Mouse (Mus musculus) hindbrain, postnatal 0 days (tissue): ENCODE measurements around the gene Lancl1. TPM values are rescaled to one million over a fixed set of nuclear protein-coding genes. Genes with fewer than 3 reads are reported as not detected.

ENCODE experiments used
- ATAC-seq: fragments of 200-750 bp; cut with Nextera tagmentation; 2 replicates; pipeline ENCODE4 v1.8.0; 2017; ENCODE audit warnings: mild to moderate bottlenecking, moderate TSS enrichment, moderate library complexity
- DNase-seq: peaks from one replicate; pipeline ENCODE4 v3.0.0-alpha.2; 2015; ENCODE audit warnings: low spot score
- H3K27ac ChIP-seq: fragments of 300-500 bp; sonication (generic); 2 replicates; pipeline ENCODE4 v1.5.1; 2014; ENCODE audit warnings: mild to moderate bottlenecking
- H3K27me3 ChIP-seq: fragments of 300-500 bp; sonication (generic); 2 replicates; pipeline ENCODE4 v1.6.1; 2014; ENCODE audit warnings: low read length, mixed read lengths; ENCODE audit not compliant: insufficient read depth
- H3K36me3 ChIP-seq: fragments of 300-500 bp; sonication (generic); 2 replicates; pipeline ENCODE4 v1.6.1; 2014; ENCODE audit warnings: low read length, mixed read lengths; ENCODE audit not compliant: insufficient read depth
- H3K4me1 ChIP-seq: fragments of 300-500 bp; sonication (generic); 2 replicates; pipeline ENCODE4 v1.6.1; 2014; ENCODE audit warnings: antibody characterized with exemption, low read length, mixed read lengths; ENCODE audit not compliant: insufficient read depth
- H3K4me2 ChIP-seq: fragments of 300-500 bp; sonication (generic); 2 replicates; pipeline ENCODE4 v1.6.1; 2014; ENCODE audit warnings: low read depth, mild to moderate bottlenecking, low read length, moderate library complexity, mixed read lengths
- H3K4me3 ChIP-seq: fragments of 300-500 bp; sonication (generic); 2 replicates; pipeline ENCODE4 v1.5.1; 2014; ENCODE audit warnings: low read length
- H3K9ac ChIP-seq: fragments of 300-500 bp; sonication (generic); replicated peaks from 2 replicates; pipeline ENCODE4 v1.6.1; 2014; ENCODE audit warnings: mild to moderate bottlenecking, low read length, moderate library complexity, mixed read lengths
- H3K9me3 ChIP-seq: fragments of 300-500 bp; sonication (generic); 2 replicates; pipeline ENCODE4 v1.6.1; 2016; ENCODE audit warnings: low read length, mixed read lengths
- CTCF ChIP-seq: IDR thresholded peaks from 2 replicates; pipeline ENCODE4 v1.5.1; 2016; ENCODE audit warnings: antibody characterized with exemption, control low read depth, low read depth
- WGBS: fragments of 180-500 bp; shearing (Covaris S2); extraction: QIAGEN DNeasy Blood & Tissue Kit; methylation state at CpG from one replicate; pipeline ENCODE4 v1.1.7; 2014; 5-methylcytosine and 5-hydroxymethylcytosine counted together
- polyA plus RNA-seq: library from polyadenylated mRNA; unstranded; fragments of >200 nt; fragmentation: Nextera tagmentation; extraction: Ambion mirVana; gene quantifications from 2 replicates; pipeline ENCODE4 v1.2.1, GENCODE M21; 2015
- total RNA-seq: library from RNA; depleted of rRNA; stranded (reverse); fragments of >200 nt; gene quantifications from 2 replicates; pipeline ENCODE4 v1.2.3, GENCODE M21; 2014

Lancl1 gene
- total and polyA plus RNA-seq, 2 experiments from 2014 or later = 143 to 192 TPM

DNA sequence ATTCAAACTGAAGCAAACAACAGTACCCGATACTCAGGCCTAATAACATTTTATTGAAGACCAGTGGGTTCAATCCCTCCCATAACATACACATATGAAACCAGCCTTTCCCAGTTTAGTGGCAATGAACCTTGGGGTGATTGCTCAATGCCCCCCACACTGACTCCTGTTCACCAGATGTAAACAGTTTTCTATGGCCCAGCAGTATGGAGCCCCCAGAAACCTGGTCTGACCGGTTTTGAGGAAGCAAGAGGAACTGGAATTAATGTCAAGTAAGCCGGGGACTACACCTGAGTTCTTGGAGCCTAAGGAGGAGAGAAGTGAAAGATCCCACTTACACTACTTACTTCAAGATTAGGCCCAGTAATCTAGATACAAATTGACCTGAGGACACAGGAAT, 38.2 kb downstream of the Lancl1 start:
- no peak overlapping the region for H3K4me3 ChIP-seq
- DNase-seq (no peak), ATAC-seq (no peak)
- H3K4me1 ChIP-seq = no peaks in the 10 kb centered on the region
- 91% methylated on average over 3 of the region's 3 CpGs for WGBS
- TF ChIP-seq CTCF = no peak
- no peak overlapping the region for H3K9ac ChIP-seq
- no peak overlapping the region for H3K4me2 ChIP-seq
- no peak overlapping the region for H3K27ac ChIP-seq
- no peaks in the 10 kb centered on the region for H3K27me3 ChIP-seq
- H3K9me3 ChIP-seq = no peaks in the 10 kb centered on the region
- peaks cover 34% of the 10 kb centered on the region for H3K36me3 ChIP-seq

DNA sequence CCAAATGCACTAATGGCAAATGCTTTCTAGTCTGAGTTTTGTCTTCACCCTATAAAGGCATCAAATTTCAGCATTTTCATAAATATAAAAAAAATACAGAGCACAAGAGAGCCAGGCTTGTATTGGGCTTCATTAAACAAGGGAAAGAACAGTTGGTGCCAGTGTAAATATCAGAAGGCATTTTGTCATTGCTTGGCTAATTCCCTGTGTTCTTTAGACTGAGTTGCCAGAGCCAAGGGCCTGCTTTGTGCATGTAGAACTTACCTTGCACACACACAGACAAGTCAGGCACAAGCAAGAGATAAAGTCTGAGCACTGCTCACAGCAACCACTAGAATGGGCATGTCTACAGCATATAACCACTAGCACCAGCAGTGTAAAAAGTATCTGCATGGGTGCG, 40.1 kb downstream of the Lancl1 start:
- no peak for TF ChIP-seq CTCF
- Histone ChIP-seq H3K4me3 (no peak overlapping the region), H3K4me2 (no peak overlapping the region), H3K9ac (no peak overlapping the region), H3K27me3 (no peaks in the 10 kb centered on the region), H3K4me1 (no peaks in the 10 kb centered on the region), H3K36me3 (peaks cover 15% of the 10 kb centered on the region), H3K27ac (no peak overlapping the region), H3K9me3 (no peaks in the 10 kb centered on the region)
- 74% methylated on average over 1 of the region's 1 CpGs for WGBS
- DNase-seq (no peak), ATAC-seq (no peak)

DNA sequence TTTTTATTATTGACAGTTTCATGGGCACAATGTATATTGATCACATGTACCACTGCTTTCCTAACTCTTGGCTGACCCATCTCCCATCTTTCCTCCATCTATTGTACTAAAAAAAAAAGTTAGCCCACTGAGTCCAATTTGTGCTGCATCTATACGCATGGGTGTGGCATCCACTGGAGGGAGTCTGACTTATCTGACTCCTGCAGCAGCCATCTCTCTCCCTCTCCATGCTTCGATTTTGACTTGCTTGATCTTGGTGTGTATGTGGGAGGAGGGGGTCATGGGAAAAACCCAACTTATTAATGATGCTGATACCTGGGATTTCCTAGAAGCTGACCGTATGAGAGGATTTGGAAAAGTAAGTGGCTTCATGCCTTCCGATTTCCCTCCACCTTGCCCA, 40.5 kb downstream of the Lancl1 start:
- H3K4me1 ChIP-seq = no peaks in the 10 kb centered on the region
- H3K9ac ChIP-seq = no peak overlapping the region
- H3K36me3 ChIP-seq = peaks cover 11% of the 10 kb centered on the region
- H3K27me3 ChIP-seq = no peaks in the 10 kb centered on the region
- TF ChIP-seq CTCF = no peak
- no peaks in the 10 kb centered on the region for H3K9me3 ChIP-seq
- no peak overlapping the region for H3K4me3 ChIP-seq
- ATAC-seq = no peak
- no peak overlapping the region for H3K4me2 ChIP-seq
- no peak for DNase-seq
- WGBS = 94% methylated on average over 4 of the region's 4 CpGs
- H3K27ac ChIP-seq = no peak overlapping the region

DNA sequence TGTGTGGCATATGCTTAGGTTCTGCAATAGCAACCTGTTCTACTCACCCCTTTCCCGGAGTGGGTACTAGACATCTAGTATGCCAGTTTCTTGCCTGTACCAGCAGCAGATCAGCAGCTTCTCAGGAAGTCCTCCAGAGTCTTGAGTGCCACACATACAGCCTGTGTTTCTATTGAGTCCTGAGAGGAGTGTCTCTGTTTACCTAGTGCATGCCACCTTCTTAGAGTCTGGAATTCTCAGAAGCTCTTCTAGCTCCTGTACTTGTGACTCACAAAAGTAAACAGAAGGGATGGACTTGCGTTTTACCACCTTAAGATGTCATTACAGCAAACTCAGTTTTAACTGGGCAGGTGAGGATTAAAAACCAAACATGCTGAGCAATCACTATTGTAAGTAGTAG, 41.9 kb downstream of the Lancl1 start:
- H3K4me3 ChIP-seq = no peak overlapping the region

DNA sequence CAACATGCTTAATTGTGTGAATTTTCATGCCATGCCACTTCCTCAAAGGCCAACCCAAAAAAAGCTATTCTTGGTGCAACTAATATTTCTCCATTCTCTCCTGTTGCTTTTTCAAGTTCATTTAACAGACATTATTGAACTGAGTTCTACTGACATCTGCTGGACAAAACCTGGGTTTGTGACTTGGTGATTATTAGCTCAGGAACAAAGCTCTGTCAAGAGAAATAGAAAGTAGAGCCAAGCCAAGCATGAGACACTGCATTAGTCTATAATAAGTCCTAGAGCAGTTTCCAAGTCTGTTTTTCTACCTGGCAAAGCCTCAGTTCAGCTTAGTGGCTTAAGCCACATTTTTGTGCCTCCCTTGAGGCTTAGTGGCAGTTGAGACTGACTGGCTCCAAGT, 45.9 kb downstream of the Lancl1 start:
- Histone ChIP-seq H3K9me3 (no peaks in the 10 kb centered on the region), H3K9ac (no peak overlapping the region), H3K4me1 (no peaks in the 10 kb centered on the region), H3K4me3 (no peak overlapping the region), H3K4me2 (no peak overlapping the region), H3K36me3 (no peaks in the 10 kb centered on the region), H3K27me3 (no peaks in the 10 kb centered on the region), H3K27ac (no peak overlapping the region)
- ATAC-seq (peak; percentile 12; the same call in 1 of the 2 replicates), DNase-seq (peak; percentile 66)
- peak; percentile 62 for TF ChIP-seq CTCF

More for the DNA sequence above, 41.9 kb downstream of the Lancl1 start:
- H3K4me2 ChIP-seq = no peak overlapping the region
- DNase-seq (no peak), ATAC-seq (no peak)
- no peak overlapping the region for H3K9ac ChIP-seq
- TF ChIP-seq CTCF = no peak
- H3K9me3 ChIP-seq = no peaks in the 10 kb centered on the region
- WGBS = 90% methylated on average over 2 of the region's 2 CpGs
- no peaks in the 10 kb centered on the region for H3K27me3 ChIP-seq
- H3K27ac ChIP-seq = no peak overlapping the region
- H3K4me1 ChIP-seq = no peaks in the 10 kb centered on the region
- no peaks in the 10 kb centered on the region for H3K36me3 ChIP-seq

DNA sequence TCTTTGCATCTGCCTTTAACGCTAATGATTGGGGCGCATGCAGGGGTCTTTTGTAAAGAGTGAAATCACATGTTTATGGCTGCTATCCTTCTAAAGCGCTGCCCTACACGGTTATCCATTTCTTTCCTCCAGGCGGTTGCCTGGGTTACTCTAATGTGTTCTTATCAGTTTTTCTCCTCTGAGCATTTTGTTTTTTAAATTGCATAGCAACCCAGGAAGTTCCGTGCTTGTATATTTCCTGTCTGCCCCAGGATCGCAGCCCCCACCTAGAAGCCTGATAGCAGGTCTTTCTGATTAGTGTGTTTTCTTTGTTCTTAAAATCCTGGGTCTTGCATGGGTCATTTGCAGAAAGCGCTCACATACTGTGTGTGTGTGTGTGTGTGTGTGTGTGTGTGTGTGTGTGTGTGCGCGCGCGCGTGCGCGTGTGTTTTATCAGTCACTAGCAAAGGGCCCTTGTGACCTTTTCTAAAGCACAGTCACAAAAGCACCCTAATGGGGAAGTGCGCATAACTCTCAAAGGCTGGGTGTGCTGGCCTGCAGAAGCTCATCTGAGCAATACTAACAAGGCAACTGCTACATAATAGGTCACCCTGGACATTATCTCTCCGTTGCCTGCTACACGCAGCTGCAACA, 51.0 kb downstream of the Lancl1 start:
- Histone ChIP-seq H3K4me3 (no peak overlapping the region), H3K9me3 (no peaks in the 10 kb centered on the region), H3K27ac (no peak overlapping the region), H3K4me1 (no peaks in the 10 kb centered on the region), H3K4me2 (peak overlapping the region; percentile 18; the same call in 1 of the 2 replicates), H3K36me3 (no peaks in the 10 kb centered on the region), H3K9ac (no peak overlapping the region), H3K27me3 (no peaks in the 10 kb centered on the region)
- DNase-seq (no peak), ATAC-seq (no peak)
- 63% methylated on average over 18 of the region's 18 CpGs for WGBS
- no peak for TF ChIP-seq CTCF

DNA sequence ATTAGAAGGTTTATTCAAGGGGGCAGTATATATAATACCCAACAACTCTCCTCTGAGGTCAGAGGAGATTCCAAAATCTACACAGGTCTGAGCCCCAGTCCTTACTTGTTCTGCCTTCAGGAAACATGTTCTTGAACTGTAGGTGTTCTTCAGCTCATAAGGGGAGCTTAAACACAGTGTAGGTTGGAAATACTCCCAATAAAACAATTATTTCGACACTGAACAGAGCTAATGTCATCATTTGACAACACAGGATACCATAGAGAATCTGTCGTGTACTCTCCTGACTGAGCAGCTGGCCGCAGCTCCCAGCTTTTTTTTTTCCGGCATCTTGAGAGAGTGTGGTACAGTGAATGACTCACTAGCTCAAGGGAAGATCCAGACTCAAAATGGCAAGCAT, 52.8 kb downstream of the Lancl1 start:
- Histone ChIP-seq H3K27ac (no peak overlapping the region), H3K36me3 (no peaks in the 10 kb centered on the region), H3K4me2 (no peak overlapping the region), H3K27me3 (no peaks in the 10 kb centered on the region), H3K9ac (no peak overlapping the region), H3K9me3 (no peaks in the 10 kb centered on the region), H3K4me3 (no peak overlapping the region), H3K4me1 (no peaks in the 10 kb centered on the region)
- TF ChIP-seq CTCF = no peak
- no peak for ATAC-seq
- WGBS = 75% methylated on average over 4 of the region's 4 CpGs
- DNase-seq = no peak
